Mouse (Mus musculus) natural killer cell, adult 2 months (primary cell): ENCODE data around the gene Zfand2a.
A peak's percentile ranks its signal among the peaks of the same experiment; 100 is the strongest.

Source experiments
- DNase-seq, 2 experiments: peaks; one replicate each; pipeline ENCODE4 v3.0.0; 2022; ENCODE audit warnings: low spot score in 2 of 2

Zfand2a gene

DNA sequence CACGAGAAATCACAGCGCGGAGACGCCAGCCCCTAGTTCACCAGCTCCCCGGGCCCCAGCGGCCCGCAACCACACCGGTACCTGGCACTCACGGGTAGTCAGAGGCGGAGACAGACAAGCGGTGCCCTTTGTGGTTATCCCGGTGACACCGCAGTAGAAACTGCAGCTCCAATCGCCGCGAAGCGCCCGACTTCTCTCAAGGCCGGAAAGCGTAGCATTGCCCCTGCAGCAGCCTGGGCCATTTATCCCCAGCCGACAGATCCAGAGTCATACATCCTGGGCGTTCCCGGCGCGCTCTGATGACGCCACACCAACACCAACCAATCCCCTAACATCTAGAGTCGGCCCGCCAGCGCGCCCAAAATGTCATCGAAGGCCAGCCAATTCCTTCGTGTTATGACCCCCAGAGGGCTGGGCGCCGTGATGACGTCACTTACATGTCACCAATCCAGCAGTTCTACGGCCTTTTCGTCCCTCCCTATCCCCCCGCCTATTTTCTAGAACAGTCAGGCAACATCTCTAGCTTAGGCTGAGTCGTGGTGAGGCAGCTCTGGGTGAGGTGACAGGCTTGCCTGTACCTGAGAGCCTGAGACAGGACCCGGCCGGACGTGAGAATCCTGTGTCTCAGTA is at the start of gene Zfand2a:
TSS of gene Zfand2a (minus strand) at position 365 of the 630 bp plus-strand sequence.
- peak; percentile 100 for DNase-seq

DNA sequence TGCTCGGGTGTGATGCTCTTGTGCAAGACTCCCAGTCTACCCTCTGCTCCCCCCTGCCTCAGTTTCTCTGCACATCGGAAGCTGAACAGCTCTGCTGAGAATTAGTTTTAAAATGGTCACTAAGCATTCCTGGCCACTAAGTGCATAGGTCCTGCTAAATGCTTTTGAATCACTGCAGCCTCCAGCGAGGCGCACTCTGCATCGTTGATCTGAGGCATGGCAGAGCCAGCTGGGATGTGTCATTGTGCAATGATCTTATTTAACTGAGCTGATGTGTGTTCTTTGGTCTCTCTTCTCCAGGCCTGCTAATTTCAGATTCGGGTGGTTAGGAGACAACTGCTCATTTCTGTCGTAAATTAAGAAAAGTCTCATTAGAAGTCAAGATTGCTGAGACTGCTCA is 44.5 kb upstream of the Zfand2a start:
- no peak for DNase-seq

DNA sequence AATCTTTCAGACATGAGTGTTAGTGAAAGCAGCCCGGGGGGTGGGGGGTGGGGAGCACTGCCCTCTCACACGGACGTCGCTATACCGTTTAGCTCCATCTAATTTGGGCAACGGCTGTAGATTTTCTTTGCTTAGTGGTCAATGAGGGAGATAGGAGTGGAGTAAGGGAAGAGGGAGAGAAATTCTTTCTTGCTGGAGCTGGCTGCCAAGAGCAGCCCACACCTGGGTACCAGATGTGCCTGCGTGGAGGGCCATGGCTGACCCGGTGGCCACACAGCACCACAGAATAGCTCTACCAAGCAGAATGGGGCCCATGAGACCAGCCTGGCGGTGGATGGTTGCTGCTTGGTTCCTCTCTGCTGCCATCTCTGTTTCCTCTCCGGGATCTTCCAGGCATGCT is 37.6 kb upstream of the Zfand2a start:
- DNase-seq: no peak

GRCm38 (mm10) chr5:139520069-139520834 is 35.9 kb upstream of the Zfand2a start:
- no peak for DNase-seq

DNA sequence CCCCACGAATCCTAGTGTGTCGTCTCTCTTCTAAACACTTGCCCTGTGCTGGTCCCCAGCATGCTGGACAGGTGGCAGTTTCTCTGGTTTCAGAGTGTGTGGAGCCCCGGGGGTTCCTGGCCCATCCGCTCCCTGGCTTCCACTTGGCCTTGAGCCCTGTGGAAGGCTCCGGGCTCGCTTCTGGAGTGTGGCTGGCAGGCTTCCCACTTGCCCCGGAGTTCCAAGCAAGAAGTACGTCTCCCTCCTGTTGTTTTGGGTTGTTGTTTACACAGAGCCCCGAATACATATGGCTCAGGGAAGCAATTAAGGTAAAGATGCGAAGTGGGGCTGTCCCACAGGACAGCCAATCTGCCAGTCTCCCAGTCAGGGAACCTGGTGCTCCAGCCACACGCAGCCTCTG is 31.9 kb upstream of the Zfand2a start:
- DNase-seq: no peak

DNA sequence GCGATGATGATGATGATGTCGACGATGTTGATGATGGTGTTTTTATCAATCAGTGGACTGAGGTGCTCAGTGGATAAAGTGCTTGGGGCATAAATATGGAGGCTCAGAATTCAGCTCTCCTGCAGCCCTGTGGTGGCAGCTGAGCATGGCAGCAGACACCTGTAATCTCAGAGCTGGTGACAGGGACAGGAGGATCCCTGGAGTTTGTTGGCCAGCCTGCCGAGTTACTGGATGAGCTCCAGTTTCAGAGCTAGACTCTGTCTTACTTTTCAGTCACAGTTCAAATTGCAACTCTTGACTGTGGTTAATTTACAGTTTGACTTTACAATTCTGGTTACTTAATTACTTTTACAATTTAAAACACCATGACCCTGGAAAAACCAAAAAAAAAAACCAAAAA is 27.9 kb upstream of the Zfand2a start:
- no peak for DNase-seq

DNA sequence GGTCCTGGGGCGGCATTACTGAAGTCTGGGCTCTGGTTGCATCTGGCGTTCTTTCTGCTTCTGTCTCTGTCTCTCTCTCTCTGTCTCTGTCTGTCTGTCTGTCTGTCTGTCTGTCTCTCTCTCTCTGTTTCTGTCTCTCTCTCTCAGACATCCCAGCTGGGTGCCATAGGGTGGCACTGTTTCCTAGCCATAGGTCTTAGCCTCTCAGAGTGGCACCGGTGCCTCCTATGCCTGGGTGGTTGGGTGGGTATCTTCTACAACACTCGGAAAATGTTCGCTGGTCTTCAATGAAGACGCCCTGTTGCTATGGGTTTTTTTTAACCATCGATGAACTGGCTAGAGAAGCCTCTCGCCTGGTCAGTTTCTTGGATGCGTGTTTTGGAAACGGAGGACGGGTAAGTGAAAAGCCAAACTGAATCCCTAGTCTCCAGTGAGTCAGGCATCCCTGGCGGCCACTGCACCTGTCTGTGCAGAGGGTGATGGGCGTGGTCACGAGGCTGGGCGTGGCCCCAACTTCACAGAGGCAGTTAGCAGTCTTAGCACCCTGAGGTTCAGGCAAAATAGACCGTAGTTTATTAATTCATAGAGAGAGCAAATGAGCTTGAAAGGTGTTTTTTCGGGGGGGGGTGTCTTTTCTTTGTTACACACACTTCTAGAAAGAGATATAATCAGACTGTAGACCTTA is 26.5 kb upstream of the Zfand2a start:
- DNase-seq: no peak

DNA sequence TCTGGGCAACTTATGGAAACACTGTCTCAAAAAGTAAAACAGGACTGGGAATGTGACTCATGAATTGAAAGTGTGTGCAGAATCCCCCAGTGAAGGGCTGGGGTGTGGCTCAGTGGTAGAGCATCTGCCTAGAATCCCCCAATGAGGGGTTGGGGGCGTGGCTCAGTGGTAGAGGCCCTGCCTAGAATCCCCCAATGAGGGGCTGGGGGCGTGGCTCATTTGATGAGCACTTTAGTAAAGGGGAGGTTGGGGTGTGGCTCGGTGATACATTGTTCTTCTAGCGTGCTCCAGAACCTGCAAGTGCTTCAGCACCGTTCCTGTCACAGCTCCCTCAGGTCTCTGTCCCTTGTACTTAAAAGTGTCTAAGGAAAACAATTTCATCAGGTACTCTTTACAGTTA is 21.9 kb upstream of the Zfand2a start:
- DNase-seq: no peak

GRCm38 (mm10) chr5:139505073-139505606 is 20.8 kb upstream of the Zfand2a start:
- DNase-seq: peak; percentile 63 to 78

DNA sequence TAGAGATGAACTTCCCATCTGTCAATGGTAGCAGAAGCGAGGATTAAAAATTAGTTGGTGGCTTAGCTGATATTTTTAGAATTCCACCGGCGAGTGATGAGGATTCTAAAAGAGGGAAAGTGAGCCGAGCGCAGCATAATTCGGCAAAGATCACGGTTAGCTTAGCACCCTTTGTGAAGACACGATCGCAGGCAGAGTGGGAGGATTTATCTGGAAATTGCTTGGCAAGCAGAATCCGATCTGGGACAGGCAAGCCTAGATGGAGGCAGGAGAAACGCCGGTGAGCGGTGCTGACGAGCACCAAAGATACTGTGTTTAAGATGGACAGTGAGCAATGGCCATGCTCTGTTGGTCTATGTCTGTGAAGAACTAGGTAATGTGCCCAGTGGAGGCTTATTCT is 17.9 kb upstream of the Zfand2a start:
- DNase-seq: no peak

GRCm38 (mm10) chr5:139498791-139499190 is 14.4 kb upstream of the Zfand2a start:
- DNase-seq: no peak

DNA sequence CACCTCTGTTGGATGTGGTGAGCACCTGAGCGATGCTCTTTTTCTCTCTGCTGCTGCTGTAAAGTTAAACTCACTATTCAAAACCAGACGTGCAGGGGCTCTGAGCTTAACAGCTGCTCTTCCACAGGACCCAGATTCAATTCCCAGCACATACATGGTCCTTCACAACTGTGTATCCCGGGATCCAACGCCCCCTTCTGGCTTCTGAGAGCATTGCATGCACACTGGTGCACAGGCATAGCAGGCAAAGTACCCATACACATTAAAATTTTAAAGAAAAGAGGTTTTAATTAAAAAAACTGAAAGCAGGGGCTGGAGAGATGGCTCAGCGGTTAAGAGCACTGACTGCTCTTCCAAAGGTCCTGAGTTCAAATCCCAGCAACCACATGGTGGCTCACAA is 12.6 kb upstream of the Zfand2a start:
- DNase-seq: no peak

DNA sequence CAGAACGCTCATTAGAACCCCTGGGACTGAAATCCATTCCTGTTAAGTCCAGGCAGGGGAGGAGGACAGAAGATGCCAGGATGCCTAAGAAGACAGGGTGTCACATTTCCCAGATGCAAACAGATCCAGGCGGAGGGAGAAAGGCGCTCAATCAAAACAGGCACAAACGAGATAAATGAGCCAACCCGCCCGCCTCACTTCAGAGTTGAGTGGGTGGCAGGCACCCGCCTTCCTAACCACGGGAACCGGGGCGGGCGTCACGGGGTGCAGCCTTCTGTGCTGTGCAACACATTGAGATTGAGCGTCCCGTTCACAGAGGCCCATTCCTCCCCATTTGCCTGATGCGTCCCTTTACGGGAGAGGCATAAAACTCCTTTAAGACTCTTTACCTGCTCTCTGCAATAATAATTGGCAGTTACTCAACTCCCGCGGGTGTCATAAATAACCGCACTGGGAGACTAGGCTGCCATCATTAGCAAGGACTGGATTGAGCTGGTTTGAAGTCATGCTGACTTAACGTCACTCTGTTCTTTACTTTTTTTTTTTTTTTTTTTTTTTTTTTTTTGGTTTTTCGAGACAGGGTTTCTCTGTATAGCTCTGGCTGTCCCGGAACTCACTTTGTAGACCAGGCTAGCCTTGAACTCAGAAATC is 10.8 kb upstream of the Zfand2a start:
- DNase-seq: no peak

- DNase-seq: no peak
Observed at GRCm38 (mm10) chr5:139493690-139494089, 9.3 kb upstream of the Zfand2a start.

GRCm38 (mm10) chr5:139491348-139491747 is 7.0 kb upstream of the Zfand2a start:
- no peak for DNase-seq

DNA sequence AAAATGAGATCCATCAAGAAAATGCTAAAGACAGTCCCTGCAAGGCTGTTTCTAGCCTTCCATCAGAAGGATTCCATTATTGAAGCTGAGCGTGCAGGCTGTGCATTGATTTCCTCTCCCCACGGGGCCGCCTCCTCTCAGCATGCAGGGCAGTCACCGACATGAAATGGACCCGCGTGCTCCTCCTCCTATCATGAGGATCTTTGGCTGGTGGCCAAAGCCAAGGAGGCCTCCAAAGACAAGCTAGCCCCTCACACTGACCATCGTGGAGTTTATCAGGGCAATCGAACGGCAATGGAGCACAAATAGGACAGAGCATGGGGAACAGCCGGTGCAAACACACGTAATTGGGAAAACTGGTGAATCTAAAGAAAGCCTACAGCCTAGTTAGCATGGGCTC is 5.8 kb upstream of the Zfand2a start:
- no peak for DNase-seq

DNA sequence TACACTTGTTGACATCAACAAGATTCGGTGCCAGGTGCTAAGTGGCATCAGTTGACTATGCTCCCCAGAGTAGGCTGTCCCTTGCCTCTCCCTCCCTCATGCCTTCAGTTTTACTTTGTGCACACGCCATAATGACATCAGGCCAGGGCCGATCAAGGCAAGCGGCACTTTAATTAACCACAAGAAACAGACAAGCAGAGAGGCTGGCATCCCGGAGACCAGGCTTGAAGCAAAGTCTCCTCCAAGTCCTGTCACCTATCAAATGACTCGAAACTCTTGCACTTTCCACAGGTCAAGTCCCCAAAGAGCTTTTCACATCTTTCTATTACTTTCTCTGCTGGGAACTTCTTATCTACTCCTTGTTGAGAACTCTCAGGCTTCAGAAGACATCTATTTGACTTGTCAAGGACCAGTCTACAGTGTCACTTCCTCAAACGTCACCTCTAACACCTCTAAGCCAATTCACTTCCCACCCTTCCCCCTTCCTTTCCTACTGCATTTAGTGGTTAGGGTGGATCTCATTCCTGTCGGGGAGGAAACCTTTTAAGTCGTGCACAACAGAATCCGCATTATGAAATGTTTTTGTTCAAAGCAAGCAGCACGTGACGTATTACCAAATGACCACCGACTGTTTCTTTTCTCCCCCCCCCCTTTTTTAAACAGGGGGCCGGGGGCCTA is 1.0 kb downstream of the Zfand2a start:
- peak; percentile 16 to 24 for DNase-seq

- no peak for DNase-seq
Observed at GRCm38 (mm10) chr5:139480406-139480805, 3.9 kb downstream of the Zfand2a start.

DNA sequence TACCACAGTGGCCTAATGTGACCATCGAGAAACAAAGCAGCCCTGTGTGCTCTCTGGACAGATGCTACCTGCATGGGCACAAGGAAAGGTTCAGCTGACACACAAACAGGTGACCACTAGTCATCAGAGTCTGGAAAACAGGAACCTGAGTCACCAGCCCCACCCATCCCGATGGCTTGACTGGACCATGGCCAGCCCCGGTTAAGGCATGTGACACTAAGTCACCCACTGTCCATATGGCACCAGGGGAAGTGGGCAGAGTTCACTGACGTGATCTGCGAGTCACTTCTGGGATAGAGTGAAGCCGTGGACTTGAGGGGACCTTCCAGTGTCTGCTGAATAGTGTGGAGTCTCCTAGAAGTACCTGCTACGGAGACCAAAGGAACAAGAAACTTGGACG is 5.3 kb downstream of the Zfand2a start:
- DNase-seq: no peak

GRCm38 (mm10) chr5:139474741-139475140 is 9.6 kb downstream of the Zfand2a start:
- DNase-seq: no peak

DNA sequence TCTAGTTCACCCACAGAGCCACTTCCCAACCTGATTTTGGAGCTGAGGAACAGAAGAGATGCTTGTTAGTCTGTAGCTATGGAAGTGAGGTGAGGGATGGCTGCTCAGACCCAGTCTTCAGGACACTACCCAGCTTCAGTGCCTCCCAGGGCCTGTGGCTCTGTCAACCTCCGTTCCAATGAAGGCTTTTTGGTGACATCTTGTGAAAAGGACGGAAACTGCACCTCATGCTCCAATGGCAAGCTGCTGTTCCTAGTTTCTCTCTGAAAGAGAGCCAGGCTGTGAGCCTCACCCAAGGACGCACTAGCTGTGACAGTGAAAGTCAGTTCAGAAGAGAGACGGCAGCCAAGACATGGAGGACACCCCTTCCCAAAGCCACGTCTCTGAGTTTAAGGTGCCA is 16.4 kb downstream of the Zfand2a start:
- DNase-seq: no peak

DNA sequence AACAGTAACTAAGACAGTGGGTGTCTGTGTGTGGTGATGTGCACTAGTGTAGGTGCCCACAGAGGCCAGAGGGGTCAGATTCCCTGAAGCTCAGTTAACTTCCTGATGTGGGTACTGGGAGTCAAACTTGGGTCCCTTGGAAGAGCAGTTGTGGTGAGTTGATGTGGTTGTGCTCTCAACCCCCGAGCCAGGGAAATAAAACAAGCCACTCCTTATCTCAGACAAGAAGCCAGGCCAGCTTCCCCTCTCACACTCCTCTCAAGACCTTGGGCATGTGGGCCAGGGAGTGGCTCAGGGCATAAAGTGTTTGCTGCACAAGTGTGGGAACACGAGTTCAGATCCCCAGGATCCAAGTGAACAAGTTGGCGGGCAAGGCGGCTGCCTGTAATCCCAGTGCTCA is 17.5 kb downstream of the Zfand2a start:
- no peak for DNase-seq
